Mouse (Mus musculus) CD8-positive naive resting alpha-beta T cell, adult 57 days (primary cell): ENCODE results near the gene Mrps33. TPM values are rescaled to one million over a fixed set of nuclear protein-coding genes. Genes with fewer than 3 reads are reported as not detected.

Experiments used
- total RNA-seq: library from RNA; stranded (reverse); gene quantifications from one replicate; pipeline ENCODE4 v1.2.4, GENCODE M21; 2023

Gene Mrps33
- total RNA-seq = 32.3 TPM

DNA sequence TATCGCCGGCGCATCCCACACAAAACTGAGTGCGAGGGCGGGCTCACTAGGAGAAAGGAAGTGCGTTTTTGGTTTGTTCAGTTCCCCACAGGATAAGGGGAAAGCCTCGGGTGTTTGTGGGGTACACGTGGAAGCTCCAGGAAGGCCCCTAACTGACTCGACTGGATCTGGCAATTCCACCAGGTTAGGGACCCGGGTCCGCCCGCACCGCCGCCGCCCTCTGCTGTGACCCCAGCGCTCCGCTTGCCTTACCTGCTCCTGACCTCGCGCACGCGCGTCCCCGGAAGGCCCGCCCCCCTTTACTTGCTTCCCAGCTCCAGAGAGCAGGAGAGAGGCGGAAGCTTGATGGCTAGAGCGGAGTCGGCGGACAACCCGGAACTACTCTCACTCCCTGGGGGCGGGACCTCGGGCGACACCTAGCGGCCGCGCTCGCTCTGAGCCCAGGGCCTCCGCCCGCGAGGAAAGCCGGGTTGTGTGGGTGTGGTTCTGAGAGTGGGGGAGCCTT, at the start of gene Mrps33:
Gene Mrps33, minus strand, starts transcription at position 377 of the 505 bp plus-strand sequence.

Other genes with a start within 250 kb of the Mrps33 start
- gene Adck2, start 237.1 kb downstream of the Mrps33 start, total RNA-seq = 40.5 TPM
- gene Gm42420, start 225.2 kb downstream of the Mrps33 start, total RNA-seq = not detected
- 40.3 TPM for gene Ndufb2, start 218.4 kb downstream of the Mrps33 start, total RNA-seq
- gene Braf, start 85.5 kb downstream of the Mrps33 start, total RNA-seq = 33.2 TPM
- not detected for gene Tmem178b, start 62.3 kb upstream of the Mrps33 start, total RNA-seq